Mouse (Mus musculus): ENCODE data around the gene Slc38a7. TPM values are rescaled to one million over a fixed set of nuclear protein-coding genes. Genes with fewer than 3 reads are reported as not detected.

Slc38a7 gene
- polyA plus RNA-seq (2016; fragmentation: Nextera tagmentation; extraction: Ambion mirVana): 17.3 and 17.4 TPM in 2 replicates

GRCm38 (mm10) chr8:95853102-95853843 is at the start of gene Slc38a7:
TSS of gene Slc38a7 (minus strand) at chr8:95853539.
- peaks cover 3% of the 10 kb centered on the region for H3K36me3 ChIP-seq
- H3K9me3 ChIP-seq: no peaks in the 10 kb centered on the region
- peaks cover 12% of the 10 kb centered on the region for H3K4me1 ChIP-seq (replicated peaks)
- peak; percentile 71 for DNase-seq (ENCODE audit: low spot score)
- peak within 1 kb of the TSS; percentile 77 for H3K27ac ChIP-seq
- H3K4me3 ChIP-seq: peak within 1 kb of the TSS; percentile 72
- H3K27me3 ChIP-seq (ENCODE audit: insufficient read depth, poor library complexity, severe bottlenecking): no peaks in the 10 kb centered on the region
- 15% methylated on average over 22 of the region's 22 CpGs for WGBS

- no peaks in the 10 kb centered on the region for H3K27me3 ChIP-seq (ENCODE audit: insufficient read depth, poor library complexity, severe bottlenecking)
- 25% methylated on average over 7 of the region's 7 CpGs for WGBS
- H3K36me3 ChIP-seq: no peaks in the 10 kb centered on the region
- H3K4me3 ChIP-seq: 0 out of 2 replicates have a peak overlapping the region, but pooled peaks have one; percentile 22
- H3K4me1 ChIP-seq (replicated peaks): peaks cover 15% of the 10 kb centered on the region
- H3K27ac ChIP-seq: peak overlapping the region; percentile 79
- no peaks in the 10 kb centered on the region for H3K9me3 ChIP-seq
- peak; percentile 57 for DNase-seq (ENCODE audit: low spot score)
Measured at GRCm38 (mm10) chr8:95901864-95902263, 48.5 kb upstream of the Slc38a7 start.

DNA sequence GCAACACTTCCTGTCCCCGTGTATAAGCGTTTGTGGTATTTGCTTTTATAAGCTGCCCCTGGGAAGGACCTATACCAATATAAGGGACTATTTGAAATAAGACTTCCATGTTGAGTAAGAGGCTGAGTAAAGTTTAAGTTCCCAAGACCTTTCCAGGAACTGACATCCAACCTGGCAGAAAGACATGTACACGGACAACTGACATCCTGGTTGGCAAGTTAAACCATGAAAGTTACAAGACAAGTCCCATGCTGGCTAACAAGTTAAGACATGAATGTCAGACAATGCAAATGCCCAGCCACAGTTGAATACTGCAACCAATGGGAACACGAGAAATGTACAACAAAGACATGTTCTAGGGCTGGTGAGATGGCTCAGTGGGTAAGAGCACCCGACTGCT is 40.4 kb upstream of the Slc38a7 start:
- no peak overlapping the region for H3K27ac ChIP-seq
- 80% methylated on average over 5 of the region's 5 CpGs for whole genome bisulfite sequencing
- no peak overlapping the region for H3K4me3 ChIP-seq
- no peaks in the 10 kb centered on the region for H3K36me3 ChIP-seq
- no peaks in the 10 kb centered on the region for H3K27me3 ChIP-seq (ENCODE audit: insufficient read depth, poor library complexity, severe bottlenecking)
- no peak for DNase-seq (ENCODE audit: low spot score)
- H3K9me3 ChIP-seq: no peaks in the 10 kb centered on the region
- H3K4me1 ChIP-seq (replicated peaks): no peaks in the 10 kb centered on the region

DNA sequence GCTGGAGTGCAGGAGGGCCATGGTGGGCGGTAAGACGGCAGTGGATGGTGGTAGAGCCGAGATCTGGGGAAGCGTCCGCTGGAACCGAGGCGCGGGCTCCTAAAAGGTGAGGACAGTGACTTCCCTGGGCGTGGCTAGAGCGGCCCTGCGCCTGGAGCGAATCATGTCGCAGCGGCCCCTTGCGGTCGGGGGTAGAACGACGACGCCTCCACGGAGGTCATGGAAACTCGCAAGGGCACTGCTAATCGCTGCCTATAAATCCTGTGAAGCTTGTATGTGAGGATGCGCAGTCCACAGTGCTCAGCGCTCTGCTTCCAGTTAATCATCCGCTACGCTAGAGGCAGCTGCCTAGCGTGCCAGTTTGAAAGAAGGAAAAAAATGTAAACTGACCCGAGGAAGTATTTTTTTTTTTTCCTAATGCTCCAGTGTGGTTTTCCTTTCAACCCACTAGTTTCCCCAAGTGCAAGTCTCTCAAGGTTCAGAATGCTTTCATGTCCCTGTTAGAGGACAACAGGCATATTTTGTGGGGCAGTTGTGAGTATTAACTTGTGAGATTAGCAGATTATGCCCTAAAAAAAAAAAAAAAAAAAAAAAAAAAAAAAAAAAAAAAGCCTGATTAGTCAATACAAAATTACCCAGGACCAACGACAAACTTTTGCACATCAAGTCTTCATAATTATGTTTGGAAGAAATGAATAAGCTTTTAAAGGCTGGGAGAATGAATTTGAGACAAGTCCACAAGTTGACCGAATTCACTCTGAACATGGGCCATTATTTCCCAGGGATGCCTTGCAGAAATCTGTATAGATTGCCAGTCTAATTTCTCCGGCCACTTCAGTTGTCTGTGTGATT is 35.2 kb upstream of the Slc38a7 start, which contains the start of gene Got2:
TSS of gene Got2 (minus strand) at position 263 of the 852 bp plus-strand sequence.
- H3K27ac ChIP-seq: peak within 1 kb of the TSS; percentile 95
- H3K9me3 ChIP-seq: no peaks in the 10 kb centered on the region
- peak within 1 kb of the TSS; percentile 91 for H3K4me3 ChIP-seq
- peak; percentile 94 for DNase-seq (ENCODE audit: low spot score)
- WGBS: 9% methylated on average over 31 of the region's 31 CpGs
- H3K4me1 ChIP-seq (replicated peaks): peaks cover 19% of the 10 kb centered on the region
- 0 out of 2 replicates have a peak, but pooled peaks cover 1% of the 10 kb centered on the region for H3K36me3 ChIP-seq
- H3K27me3 ChIP-seq (ENCODE audit: insufficient read depth, poor library complexity, severe bottlenecking): no peaks in the 10 kb centered on the region

DNA sequence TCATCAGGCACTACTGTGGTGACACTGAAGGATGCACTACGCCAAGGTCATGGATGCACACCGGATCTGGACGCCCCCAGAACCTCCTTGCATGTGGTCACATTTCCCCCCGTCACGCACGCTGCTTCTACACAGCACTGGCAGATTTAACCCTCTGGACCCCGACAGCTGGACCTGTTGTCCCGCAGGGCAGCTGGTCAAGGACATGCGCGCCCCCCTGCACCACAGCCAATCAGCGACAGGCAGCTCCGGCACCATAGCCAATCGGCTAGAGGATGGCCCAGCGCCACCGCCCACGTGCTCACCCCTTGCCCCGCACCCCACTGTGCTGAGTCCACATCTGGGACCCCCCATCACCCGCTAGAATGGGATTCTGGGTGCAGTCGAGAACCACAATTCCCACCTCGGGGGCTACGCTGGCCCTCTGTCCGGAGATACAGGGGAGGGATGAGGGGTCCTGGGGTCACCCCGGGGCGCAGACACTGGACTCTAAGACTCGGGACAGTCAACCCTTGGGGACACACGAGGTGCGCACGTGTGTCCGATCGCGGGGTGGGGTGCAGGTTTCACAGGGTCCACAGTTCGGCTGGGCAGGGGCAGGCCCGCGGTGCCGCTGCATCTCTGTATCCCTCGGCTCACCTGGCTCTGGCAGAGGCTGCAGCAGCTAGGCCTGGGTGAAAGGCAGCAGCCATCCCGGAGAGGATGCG is 34.4 kb upstream of the Slc38a7 start:
- peak; percentile 89 for DNase-seq (ENCODE audit: low spot score)
- under 1% methylated on average over 38 of the region's 38 CpGs for WGBS
- no peaks in the 10 kb centered on the region for H3K27me3 ChIP-seq (ENCODE audit: insufficient read depth, poor library complexity, severe bottlenecking)
- peaks cover 19% of the 10 kb centered on the region for H3K4me1 ChIP-seq (replicated peaks)
- H3K36me3 ChIP-seq: 0 out of 2 replicates have a peak, but pooled peaks cover 3% of the 10 kb centered on the region
- peak overlapping the region; percentile 91 for H3K4me3 ChIP-seq
- H3K9me3 ChIP-seq: no peaks in the 10 kb centered on the region
- peak overlapping the region; percentile 95 for H3K27ac ChIP-seq

DNA sequence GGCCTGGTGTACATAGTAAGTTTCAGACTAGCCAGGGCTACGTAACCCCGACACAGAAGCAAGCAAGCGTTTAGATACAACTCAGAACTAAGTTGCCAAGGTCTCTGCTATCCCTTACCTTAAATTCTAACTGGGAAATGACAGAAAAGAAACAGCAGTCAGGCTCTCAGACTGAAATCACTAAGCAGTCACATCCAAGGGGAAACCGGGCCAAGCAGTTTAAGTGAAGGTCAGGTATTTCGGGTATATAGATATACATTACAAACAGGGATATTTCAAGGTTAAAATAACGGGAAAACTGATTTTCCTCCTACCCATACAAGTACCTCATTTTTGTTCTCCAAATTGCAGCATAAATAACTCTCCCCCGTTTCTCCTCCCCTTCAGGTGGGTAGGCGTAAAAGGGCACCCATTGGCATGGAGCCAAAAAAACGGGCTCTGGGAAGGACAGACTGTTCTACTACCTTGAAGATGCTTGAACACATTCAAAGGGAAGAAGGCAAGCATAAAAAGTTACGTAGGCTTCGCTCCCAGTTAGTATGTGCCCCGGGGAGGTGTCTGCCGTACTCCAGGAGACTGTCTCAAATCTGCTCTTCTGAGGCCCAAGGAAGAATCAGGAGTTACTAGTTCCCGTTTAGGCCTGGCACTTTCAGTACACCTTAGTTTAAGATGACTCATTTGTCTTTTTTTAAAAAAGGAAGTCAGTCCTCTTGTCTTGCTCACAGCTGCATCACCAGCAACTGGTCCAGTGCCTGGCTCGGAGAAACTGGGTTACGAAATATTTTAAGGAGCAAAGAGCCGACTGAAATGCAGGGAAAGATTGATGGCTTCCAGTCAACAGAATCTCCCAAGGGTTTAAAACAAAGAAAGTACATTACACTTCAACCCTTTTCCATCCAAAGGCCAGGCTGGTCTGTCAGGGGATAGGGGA is 33.6 kb upstream of the Slc38a7 start:
- WGBS: 79% methylated on average over 17 of the region's 17 CpGs
- H3K4me1 ChIP-seq (replicated peaks): peaks cover 19% of the 10 kb centered on the region
- 0 out of 2 replicates have a peak, but pooled peaks cover 6% of the 10 kb centered on the region for H3K36me3 ChIP-seq
- no peak for DNase-seq (ENCODE audit: low spot score)
- peak overlapping the region; percentile 95 for H3K27ac ChIP-seq
- no peaks in the 10 kb centered on the region for H3K9me3 ChIP-seq
- peak overlapping the region; percentile 91 for H3K4me3 ChIP-seq
- H3K27me3 ChIP-seq (ENCODE audit: insufficient read depth, poor library complexity, severe bottlenecking): no peaks in the 10 kb centered on the region

GRCm38 (mm10) chr8:95885966-95886365 is 32.6 kb upstream of the Slc38a7 start:
- H3K27ac ChIP-seq: no peak overlapping the region
- 0 out of 2 replicates have a peak, but pooled peaks cover 7% of the 10 kb centered on the region for H3K36me3 ChIP-seq
- H3K9me3 ChIP-seq: no peaks in the 10 kb centered on the region
- DNase-seq (ENCODE audit: low spot score): no peak
- H3K27me3 ChIP-seq (ENCODE audit: insufficient read depth, poor library complexity, severe bottlenecking): no peaks in the 10 kb centered on the region
- no peak overlapping the region for H3K4me3 ChIP-seq
- peaks cover 19% of the 10 kb centered on the region for H3K4me1 ChIP-seq (replicated peaks)
- 84% methylated on average over 5 of the region's 5 CpGs for WGBS

DNA sequence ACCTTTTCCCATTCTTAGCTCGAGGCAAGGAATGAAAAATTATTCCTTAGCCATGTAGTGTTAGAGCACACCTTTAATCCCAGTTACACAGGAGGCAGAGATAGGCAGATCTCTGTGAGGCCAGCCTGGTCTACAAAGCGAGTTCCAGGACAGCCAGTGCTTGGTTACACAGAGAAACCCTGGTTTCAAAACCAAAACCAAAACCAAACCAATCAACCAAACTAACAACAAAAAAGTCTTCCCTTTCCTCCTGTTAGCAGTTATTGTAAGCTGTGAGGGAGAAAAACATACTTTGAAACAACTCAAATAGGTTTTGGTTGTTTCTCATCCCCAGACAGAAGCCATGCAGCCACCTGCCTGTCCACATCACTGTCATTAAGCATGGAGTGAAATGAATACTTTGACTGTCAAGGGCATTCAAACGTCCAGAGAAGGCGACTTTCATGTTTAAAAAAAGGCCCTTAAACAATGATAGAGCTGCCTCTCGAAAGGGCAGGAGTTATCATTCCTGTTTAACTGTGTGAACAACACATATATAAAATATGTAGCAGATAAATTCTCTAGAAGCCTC is 32.0 kb upstream of the Slc38a7 start:
- H3K36me3 ChIP-seq: 0 out of 2 replicates have a peak, but pooled peaks cover 7% of the 10 kb centered on the region

GRCm38 (mm10) chr8:95884491-95884890 is 31.2 kb upstream of the Slc38a7 start:
- WGBS: 84% methylated on average over 12 of the region's 12 CpGs

More for the DNA sequence above, 32.0 kb upstream of the Slc38a7 start:
- Histone ChIP-seq H3K9me3 (no peaks in the 10 kb centered on the region), H3K4me3 (no peak overlapping the region), H3K27me3 (ENCODE audit: insufficient read depth, poor library complexity, severe bottlenecking) (no peaks in the 10 kb centered on the region), H3K4me1 (replicated peaks) (peaks cover 19% of the 10 kb centered on the region), H3K27ac (no peak overlapping the region)
- 83% methylated on average over 5 of the region's 5 CpGs for WGBS
- DNase-seq (ENCODE audit: low spot score): no peak

DNA sequence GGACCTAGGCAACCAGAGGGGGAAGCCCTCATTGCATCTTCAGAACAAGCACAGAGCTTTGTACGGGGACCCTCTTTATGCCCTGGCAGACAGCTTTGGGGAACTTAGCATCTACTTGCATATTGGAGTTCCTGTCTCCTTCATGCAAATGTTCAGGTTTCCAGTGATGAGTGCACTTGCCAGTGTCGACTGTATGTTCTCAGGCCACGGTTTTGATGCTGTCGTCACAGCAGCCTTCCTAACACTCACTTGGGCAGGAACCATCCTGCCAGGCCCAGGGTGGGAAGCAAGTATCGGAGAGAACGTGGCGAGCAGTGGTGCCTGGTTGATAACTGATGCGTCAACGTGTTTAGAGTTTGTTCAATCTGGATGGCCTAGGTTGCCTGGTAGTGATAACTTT is 28.9 kb upstream of the Slc38a7 start:
- 93% methylated on average over 9 of the region's 9 CpGs for WGBS
- H3K27me3 ChIP-seq (ENCODE audit: insufficient read depth, poor library complexity, severe bottlenecking): no peaks in the 10 kb centered on the region
- no peaks in the 10 kb centered on the region for H3K9me3 ChIP-seq
- DNase-seq (ENCODE audit: low spot score): no peak
- H3K27ac ChIP-seq: no peak overlapping the region
- H3K4me1 ChIP-seq (replicated peaks): peaks cover 28% of the 10 kb centered on the region
- H3K36me3 ChIP-seq: peaks cover 15% of the 10 kb centered on the region
- H3K4me3 ChIP-seq: no peak overlapping the region

More at GRCm38 (mm10) chr8:95884491-95884890, 31.2 kb upstream of the Slc38a7 start:
- DNase-seq (ENCODE audit: low spot score): no peak
- Histone ChIP-seq H3K27ac (no peak overlapping the region), H3K4me3 (no peak overlapping the region), H3K27me3 (ENCODE audit: insufficient read depth, poor library complexity, severe bottlenecking) (no peaks in the 10 kb centered on the region), H3K4me1 (replicated peaks) (peaks cover 19% of the 10 kb centered on the region), H3K9me3 (no peaks in the 10 kb centered on the region), H3K36me3 (0 out of 2 replicates have a peak, but pooled peaks cover 7% of the 10 kb centered on the region)

GRCm38 (mm10) chr8:95881576-95881975 is 28.2 kb upstream of the Slc38a7 start:
- DNase-seq (ENCODE audit: low spot score): no peak
- peaks cover 22% of the 10 kb centered on the region for H3K4me1 ChIP-seq (replicated peaks)
- H3K9me3 ChIP-seq: no peaks in the 10 kb centered on the region
- WGBS: 90% methylated on average over 3 of the region's 3 CpGs
- H3K36me3 ChIP-seq: peaks cover 21% of the 10 kb centered on the region
- no peaks in the 10 kb centered on the region for H3K27me3 ChIP-seq (ENCODE audit: insufficient read depth, poor library complexity, severe bottlenecking)
- no peak overlapping the region for H3K27ac ChIP-seq
- H3K4me3 ChIP-seq: no peak overlapping the region
